Mouse (Mus musculus) lung, adult 2 months (tissue): ENCODE measurements around the gene Lsamp.

Experiments
- CTCF ChIP-seq: fragments of 200-500 bp; IDR thresholded peaks from 2 replicates; pipeline ENCODE4 v1.5.1; 2011; ENCODE audit warnings: mild to moderate bottlenecking, low read length, control low read depth; ENCODE audit not compliant: insufficient read depth
- POLR2A ChIP-seq: fragments of 200-500 bp; IDR thresholded peaks from 2 replicates; pipeline ENCODE4 v1.6.1; 2011; ENCODE audit warnings: low read depth, mild to moderate bottlenecking, control low read depth, low read length, borderline replicate concordance; ENCODE audit errors: extremely low read depth

DNA sequence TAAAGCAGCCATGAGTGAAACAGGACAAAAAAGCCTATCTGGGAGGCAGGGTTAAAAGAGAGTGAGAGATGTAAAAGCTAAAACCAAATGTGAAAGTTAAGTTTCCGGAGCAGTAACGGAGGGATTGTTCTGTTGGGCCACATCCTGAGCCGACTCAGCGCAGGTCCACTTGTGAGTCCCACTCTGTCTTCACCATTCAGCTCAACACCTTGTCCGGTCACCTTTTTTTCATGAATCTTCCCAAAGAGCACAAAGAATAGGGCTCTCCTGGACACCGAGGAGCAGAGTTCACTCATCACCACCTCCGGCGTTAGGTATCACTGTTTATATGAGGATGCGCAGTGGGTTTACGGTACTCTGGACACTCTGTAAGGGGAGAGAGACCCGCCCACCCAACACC, 2196.3 kb downstream of the Lsamp start:
- TF ChIP-seq CTCF (no peak), POLR2A (no peak)
